Mouse (Mus musculus) right cerebral cortex, adult 2 months (tissue): ENCODE measurements around the gene Atad1.
"Not testable (repeated sequence)": the region's sequence is repeated elsewhere in the genome, so short reads cannot be mapped to it uniquely, and the experiment has no call there.

Source experiments
- DNase-seq, 2 experiments: peaks; one replicate each; pipeline ENCODE4 v3.0.0; 2021 to 2022; ENCODE audit warnings: low spot score in 2 of 2

The Atad1 gene

GRCm38 (mm10) chr19:32739686-32740085 lies at the start of gene Atad1:
Gene Atad1 (minus strand): TSS chr19:32739786.
- DNase-seq: no peak

GRCm38 (mm10) chr19:32788016-32788415 lies 48.4 kb upstream of the Atad1 start:
- not testable (repeated sequence) for DNase-seq

GRCm38 (mm10) chr19:32787388-32787787 lies 47.8 kb upstream of the Atad1 start:
- DNase-seq: not testable (repeated sequence)

GRCm38 (mm10) chr19:32781305-32782071 lies 41.9 kb upstream of the Atad1 start:
- no peak for DNase-seq

- no peak for DNase-seq
Measured at GRCm38 (mm10) chr19:32779131-32779530, 39.5 kb upstream of the Atad1 start.

- no peak for DNase-seq
Measured at GRCm38 (mm10) chr19:32778411-32778810, 38.8 kb upstream of the Atad1 start.

GRCm38 (mm10) chr19:32762493-32762892 lies 22.9 kb upstream of the Atad1 start:
- DNase-seq: no peak

- DNase-seq: no peak
Measured at GRCm38 (mm10) chr19:32761162-32761561, 21.6 kb upstream of the Atad1 start.

- no peak for DNase-seq
Measured at GRCm38 (mm10) chr19:32760499-32760898, 20.9 kb upstream of the Atad1 start.

- no peak for DNase-seq
Measured at GRCm38 (mm10) chr19:32759357-32760024, 19.9 kb upstream of the Atad1 start.

GRCm38 (mm10) chr19:32758793-32759161 lies 19.2 kb upstream of the Atad1 start:
- DNase-seq: no peak

GRCm38 (mm10) chr19:32757831-32758792 lies 18.5 kb upstream of the Atad1 start:
- DNase-seq: peak; percentile 27 to 56

GRCm38 (mm10) chr19:32756900-32757725 lies 17.5 kb upstream of the Atad1 start, which contains the start of gene Pten:
Gene Pten (plus strand): TSS chr19:32757497.
- peak; percentile 94 to 97 for DNase-seq

GRCm38 (mm10) chr19:32756636-32756899 lies 17.0 kb upstream of the Atad1 start:
- no peak for DNase-seq

GRCm38 (mm10) chr19:32755792-32756635 lies 16.4 kb upstream of the Atad1 start:
- DNase-seq: peak; percentile 96 to 98

- DNase-seq: no peak
Measured at GRCm38 (mm10) chr19:32755104-32755791, 15.7 kb upstream of the Atad1 start.

- no peak for DNase-seq
Measured at GRCm38 (mm10) chr19:32754188-32755000, 14.8 kb upstream of the Atad1 start.

GRCm38 (mm10) chr19:32753386-32753785 lies 13.8 kb upstream of the Atad1 start:
- no peak for DNase-seq

- no peak for DNase-seq
Measured at GRCm38 (mm10) chr19:32752357-32752756, 12.8 kb upstream of the Atad1 start.
